Mouse (Mus musculus): ENCODE measurements around the gene Aqp9. TPM values are rescaled to one million over a fixed set of nuclear protein-coding genes. Genes with fewer than 3 reads are reported as not detected.

The Aqp9 gene
- polyA plus RNA-seq, 1 experiment from 2014 or later, result 0.84 TPM

DNA sequence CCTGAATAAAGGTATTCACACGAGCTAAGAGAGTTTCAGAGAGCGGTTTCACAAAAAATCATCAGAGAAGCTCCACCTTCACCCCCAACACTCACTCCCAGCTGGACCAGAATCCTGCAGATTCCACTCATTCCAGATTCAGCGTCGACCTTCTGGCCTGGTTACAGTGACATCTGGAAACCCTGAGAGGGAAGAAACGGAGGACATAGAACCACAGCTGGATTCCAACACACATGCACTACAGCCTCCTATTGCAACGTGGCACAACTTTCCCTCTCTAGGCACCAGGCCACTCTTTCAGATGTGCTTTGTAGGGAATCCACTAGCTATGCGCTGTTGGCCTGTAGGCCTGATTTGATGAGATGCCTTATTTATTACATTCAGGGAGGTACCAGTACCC lies 102.0 kb downstream of the Aqp9 start:
- 60% methylated on average over 7 of the region's 7 CpGs for WGBS
- Histone ChIP-seq H3K27ac (ENCODE audit: low read length) (no peak overlapping the region), H3K9me3 (replicated peaks; ENCODE audit: control insufficient read depth, low read length) (no peaks in the 10 kb centered on the region), H3K36me3 (ENCODE audit: control insufficient read depth, insufficient read depth, low read length) (no peaks in the 10 kb centered on the region), H3K4me1 (ENCODE audit: control insufficient read depth, insufficient read depth, low read length) (no peaks in the 10 kb centered on the region), H3K27me3 (ENCODE audit: control insufficient read depth, insufficient read depth, low read length) (no peaks in the 10 kb centered on the region), H3K4me2 (ENCODE audit: low read depth, low read length) (no peak overlapping the region), H3K4me3 (replicated peaks; ENCODE audit: low read length) (no peak overlapping the region), H3K9ac (ENCODE audit: low read length) (no peak overlapping the region)
- no peak for ATAC-seq (ENCODE audit: insufficient read depth, low FRiP score)

DNA sequence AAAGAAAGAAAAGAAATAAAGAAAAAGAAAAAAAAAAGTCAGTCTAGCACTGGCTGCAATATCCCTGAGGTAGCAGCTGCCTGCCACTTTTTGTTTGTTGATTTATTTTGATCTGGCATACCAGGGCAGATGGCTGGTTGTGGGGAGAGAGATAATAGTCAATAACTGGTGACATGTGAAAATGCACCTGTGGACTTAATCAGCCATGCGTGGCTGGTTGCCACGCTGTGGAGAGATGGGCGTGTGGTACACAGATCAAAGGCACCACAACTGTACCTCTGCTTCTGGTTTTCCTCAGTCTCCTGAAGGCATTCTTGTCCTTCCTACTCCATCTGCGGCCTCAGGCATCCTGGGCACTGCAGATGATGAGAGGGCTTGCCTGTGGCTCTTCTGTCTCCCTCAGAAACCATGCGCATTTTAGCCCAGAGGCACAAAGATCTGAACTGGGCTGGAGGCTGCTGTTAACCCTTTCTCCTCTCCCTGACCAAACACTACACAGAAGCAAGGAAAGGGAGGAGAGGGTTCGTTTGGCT lies 103.1 kb downstream of the Aqp9 start:
- Histone ChIP-seq H3K4me2 (ENCODE audit: low read depth, low read length) (no peak overlapping the region), H3K36me3 (ENCODE audit: control insufficient read depth, insufficient read depth, low read length) (no peaks in the 10 kb centered on the region), H3K9ac (ENCODE audit: low read length) (no peak overlapping the region), H3K4me1 (ENCODE audit: control insufficient read depth, insufficient read depth, low read length) (no peaks in the 10 kb centered on the region), H3K4me3 (replicated peaks; ENCODE audit: low read length) (no peak overlapping the region), H3K27ac (ENCODE audit: low read length) (no peak overlapping the region), H3K9me3 (replicated peaks; ENCODE audit: control insufficient read depth, low read length) (no peaks in the 10 kb centered on the region), H3K27me3 (ENCODE audit: control insufficient read depth, insufficient read depth, low read length) (no peaks in the 10 kb centered on the region)
- ATAC-seq (ENCODE audit: insufficient read depth, low FRiP score), result no peak
- 74% methylated on average over 6 of the region's 6 CpGs for WGBS

DNA sequence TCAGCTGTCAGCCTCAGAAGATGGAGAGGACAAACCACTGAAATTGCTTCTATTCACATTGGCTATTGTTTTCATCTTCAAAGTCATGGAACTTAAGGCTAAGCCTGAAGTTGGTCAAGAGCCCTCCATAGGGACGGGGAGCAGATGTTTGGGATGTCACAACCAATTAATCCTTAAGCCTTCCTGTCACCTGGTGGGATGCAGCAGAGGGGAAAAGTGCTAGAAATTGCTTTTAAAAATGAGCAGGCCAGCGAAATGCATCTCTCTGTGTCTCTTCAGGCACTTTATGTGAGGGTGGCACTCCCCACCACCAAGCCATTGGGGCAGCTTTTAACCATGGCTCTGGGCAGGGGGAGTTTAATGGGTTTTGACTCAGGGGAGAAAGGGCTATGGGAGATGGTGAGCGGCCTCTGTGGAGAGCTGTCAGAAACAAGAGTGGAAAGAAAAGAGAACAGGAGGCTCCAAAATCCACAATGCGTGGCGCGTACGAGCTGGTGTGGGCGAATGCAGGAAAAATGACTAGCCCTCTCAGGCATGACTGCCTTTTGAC lies 104.1 kb downstream of the Aqp9 start:
- Histone ChIP-seq H3K27me3 (ENCODE audit: control insufficient read depth, insufficient read depth, low read length) (no peaks in the 10 kb centered on the region), H3K4me2 (ENCODE audit: low read depth, low read length) (no peak overlapping the region), H3K4me1 (ENCODE audit: control insufficient read depth, insufficient read depth, low read length) (no peaks in the 10 kb centered on the region), H3K9me3 (replicated peaks; ENCODE audit: control insufficient read depth, low read length) (no peaks in the 10 kb centered on the region), H3K27ac (ENCODE audit: low read length) (no peak overlapping the region), H3K36me3 (ENCODE audit: control insufficient read depth, insufficient read depth, low read length) (no peaks in the 10 kb centered on the region), H3K9ac (ENCODE audit: low read length) (no peak overlapping the region), H3K4me3 (replicated peaks; ENCODE audit: low read length) (no peak overlapping the region)
- ATAC-seq (ENCODE audit: insufficient read depth, low FRiP score), result no peak
- 86% methylated on average over 8 of the region's 8 CpGs for WGBS

DNA sequence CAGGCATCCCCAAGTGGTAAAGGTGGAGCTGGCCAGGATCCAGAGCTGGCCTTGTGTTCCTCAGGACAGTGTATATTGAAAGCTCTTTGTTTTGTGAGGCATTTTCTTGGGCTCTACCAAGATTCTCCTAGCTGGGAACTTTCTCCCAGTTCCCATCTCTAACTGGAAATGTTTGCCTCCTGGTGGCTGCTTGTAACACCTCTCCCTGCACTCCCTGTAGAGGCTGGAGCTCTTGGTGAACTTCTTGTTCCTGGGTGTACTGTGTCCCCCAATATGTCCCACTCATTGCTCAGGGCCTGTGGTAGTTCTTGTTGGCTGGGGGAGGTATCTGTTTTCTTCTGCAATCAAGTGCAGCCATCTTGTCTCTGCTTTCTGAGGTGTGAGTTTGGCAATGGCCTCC lies 104.9 kb downstream of the Aqp9 start:
- no peak overlapping the region for H3K4me3 ChIP-seq (replicated peaks; ENCODE audit: low read length)

DNA sequence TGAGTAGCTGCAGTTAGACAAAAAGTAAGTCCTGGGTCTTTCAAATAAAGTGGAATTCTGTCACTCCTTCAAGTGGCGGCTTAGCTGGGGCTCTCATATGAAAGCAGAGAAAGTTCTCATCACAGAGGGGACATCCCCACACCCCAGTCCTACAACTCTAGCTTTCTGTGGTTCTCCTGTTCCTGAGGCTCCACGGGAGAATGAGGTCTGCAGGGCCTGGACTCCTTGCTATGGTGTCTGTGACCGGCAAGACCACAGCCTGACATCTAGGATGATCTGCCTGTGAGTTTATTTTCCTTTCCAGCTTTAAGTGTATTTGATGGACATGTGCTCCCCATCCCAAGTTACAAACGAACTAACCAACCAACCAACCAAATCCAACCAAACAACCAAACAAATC lies 105.5 kb downstream of the Aqp9 start:
- no peak overlapping the region for H3K27ac ChIP-seq (ENCODE audit: low read length)
- no peaks in the 10 kb centered on the region for H3K4me1 ChIP-seq (ENCODE audit: control insufficient read depth, insufficient read depth, low read length)
- H3K9ac ChIP-seq (ENCODE audit: low read length), result no peak overlapping the region
- ATAC-seq (ENCODE audit: insufficient read depth, low FRiP score), result no peak
- no peak overlapping the region for H3K4me2 ChIP-seq (ENCODE audit: low read depth, low read length)
- no peaks in the 10 kb centered on the region for H3K27me3 ChIP-seq (ENCODE audit: control insufficient read depth, insufficient read depth, low read length)
- WGBS, result 72% methylated on average over 4 of the region's 4 CpGs
- no peaks in the 10 kb centered on the region for H3K36me3 ChIP-seq (ENCODE audit: control insufficient read depth, insufficient read depth, low read length)
- no peaks in the 10 kb centered on the region for H3K9me3 ChIP-seq (replicated peaks; ENCODE audit: control insufficient read depth, low read length)
- H3K4me3 ChIP-seq (replicated peaks; ENCODE audit: low read length), result no peak overlapping the region

More for the DNA sequence above, 104.9 kb downstream of the Aqp9 start:
- no peak for ATAC-seq (ENCODE audit: insufficient read depth, low FRiP score)
- Histone ChIP-seq H3K4me1 (ENCODE audit: control insufficient read depth, insufficient read depth, low read length) (no peaks in the 10 kb centered on the region), H3K4me2 (ENCODE audit: low read depth, low read length) (no peak overlapping the region), H3K36me3 (ENCODE audit: control insufficient read depth, insufficient read depth, low read length) (no peaks in the 10 kb centered on the region), H3K27ac (ENCODE audit: low read length) (no peak overlapping the region), H3K9ac (ENCODE audit: low read length) (no peak overlapping the region), H3K9me3 (replicated peaks; ENCODE audit: control insufficient read depth, low read length) (no peaks in the 10 kb centered on the region), H3K27me3 (ENCODE audit: control insufficient read depth, insufficient read depth, low read length) (no peaks in the 10 kb centered on the region)

DNA sequence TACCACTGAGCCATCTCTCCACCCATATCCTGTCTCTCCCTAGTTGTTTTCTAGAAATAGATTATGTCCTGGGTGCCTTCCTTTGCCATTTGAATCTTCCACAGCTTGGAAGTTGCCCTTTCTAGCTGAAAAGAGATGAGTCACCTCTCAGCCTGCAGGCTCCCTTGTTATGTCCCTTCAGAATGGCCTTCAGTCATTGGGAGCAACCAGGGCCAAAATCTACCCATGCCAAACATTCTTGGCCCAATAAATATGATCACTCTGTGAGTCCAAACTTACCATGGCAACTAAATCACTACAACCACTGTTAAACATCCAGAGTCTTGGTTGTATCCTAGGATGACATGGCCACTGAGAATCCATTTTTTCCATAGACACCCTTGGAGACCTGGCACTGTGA lies 106.2 kb downstream of the Aqp9 start:
- Histone ChIP-seq H3K4me1 (ENCODE audit: control insufficient read depth, insufficient read depth, low read length) (no peaks in the 10 kb centered on the region), H3K9me3 (replicated peaks; ENCODE audit: control insufficient read depth, low read length) (no peaks in the 10 kb centered on the region), H3K27me3 (ENCODE audit: control insufficient read depth, insufficient read depth, low read length) (no peaks in the 10 kb centered on the region), H3K4me3 (replicated peaks; ENCODE audit: low read length) (no peak overlapping the region), H3K36me3 (ENCODE audit: control insufficient read depth, insufficient read depth, low read length) (no peaks in the 10 kb centered on the region), H3K27ac (ENCODE audit: low read length) (no peak overlapping the region), H3K4me2 (ENCODE audit: low read depth, low read length) (no peak overlapping the region), H3K9ac (ENCODE audit: low read length) (no peak overlapping the region)
- ATAC-seq (ENCODE audit: insufficient read depth, low FRiP score), result no peak

Other genes with a start within 250 kb of the Aqp9 start
- gene Lipc, start 216.5 kb downstream of the Aqp9 start, polyA plus RNA-seq (2015; fragmentation: Nextera tagmentation; extraction: Ambion mirVana), result 2.9 and 3.8 TPM in 2 replicates
- gene Aldh1a2, start 47.1 kb upstream of the Aqp9 start, polyA plus RNA-seq (2015; fragmentation: Nextera tagmentation; extraction: Ambion mirVana), result 91.0 and 104 TPM in 2 replicates